Mouse (Mus musculus): ENCODE results near the gene Adsl. TPM values are rescaled to one million over a fixed set of nuclear protein-coding genes. Genes with fewer than 3 reads are reported as not detected.

The Adsl gene
- total and polyA plus RNA-seq, 2 experiments = 26.7 to 30.5 TPM

GRCm38 (mm10) chr15:80910790-80911531 is 37.3 kb upstream of the Adsl start:
- Histone ChIP-seq H3K36me3 (ENCODE audit: control insufficient read depth, insufficient read depth, low read length) (peaks cover 35% of the 10 kb centered on the region), H3K4me3 (ENCODE audit: insufficient read depth, low read depth, low read length) (no peak overlapping the region), H3K79me2 (ENCODE audit: control insufficient read depth, insufficient read depth, low read length) (no peaks in the 10 kb centered on the region; the same call in 1 of the 2 replicates), H3K9ac (ENCODE audit: low read depth, low read length) (no peak overlapping the region), H3K27me3 (ENCODE audit: control insufficient read depth, insufficient read depth, low read length) (no peaks in the 10 kb centered on the region), H3K4me1 (ENCODE audit: control insufficient read depth, insufficient read depth, low read length) (no peaks in the 10 kb centered on the region), H3K27ac (replicated peaks; ENCODE audit: insufficient read depth, low read depth, low read length) (no peak overlapping the region)
- TF ChIP-seq POLR2A (IDR thresholded peaks at IDR 0.05; ENCODE audit: extremely low read depth, insufficient read depth, low read length) = no peak
- TF ChIP-seq CTCF (IDR thresholded peaks at IDR 0.05; ENCODE audit: low read depth, low read length) = no peak
- 89% methylated on average over 4 of the region's 4 CpGs for WGBS
- DNase-seq (ENCODE audit: extremely low read depth, low read depth, low spot score) = no peak

GRCm38 (mm10) chr15:80912175-80912574 is 36.1 kb upstream of the Adsl start:
- no peak for DNase-seq (ENCODE audit: extremely low read depth, low read depth, low spot score)
- Histone ChIP-seq H3K4me3 (ENCODE audit: insufficient read depth, low read depth, low read length) (no peak overlapping the region), H3K9ac (ENCODE audit: low read depth, low read length) (no peak overlapping the region), H3K79me2 (ENCODE audit: control insufficient read depth, insufficient read depth, low read length) (no peaks in the 10 kb centered on the region; the same call in 1 of the 2 replicates), H3K27me3 (ENCODE audit: control insufficient read depth, insufficient read depth, low read length) (no peaks in the 10 kb centered on the region), H3K4me1 (ENCODE audit: control insufficient read depth, insufficient read depth, low read length) (no peaks in the 10 kb centered on the region), H3K36me3 (ENCODE audit: control insufficient read depth, insufficient read depth, low read length) (peaks cover 36% of the 10 kb centered on the region), H3K27ac (replicated peaks; ENCODE audit: insufficient read depth, low read depth, low read length) (no peak overlapping the region)
- WGBS = 84% methylated on average over 3 of the region's 3 CpGs
- TF ChIP-seq CTCF (IDR thresholded peaks at IDR 0.05; ENCODE audit: low read depth, low read length) (no peak), POLR2A (IDR thresholded peaks at IDR 0.05; ENCODE audit: extremely low read depth, insufficient read depth, low read length) (no peak)

- WGBS = 93% methylated on average over 1 of the region's 1 CpGs
- DNase-seq (ENCODE audit: extremely low read depth, low read depth, low spot score) = no peak
- Histone ChIP-seq H3K27ac (replicated peaks; ENCODE audit: insufficient read depth, low read depth, low read length) (no peak overlapping the region), H3K9ac (ENCODE audit: low read depth, low read length) (no peak overlapping the region), H3K4me1 (ENCODE audit: control insufficient read depth, insufficient read depth, low read length) (no peaks in the 10 kb centered on the region), H3K4me3 (ENCODE audit: insufficient read depth, low read depth, low read length) (no peak overlapping the region), H3K79me2 (ENCODE audit: control insufficient read depth, insufficient read depth, low read length) (no peaks in the 10 kb centered on the region; the same call in 1 of the 2 replicates), H3K27me3 (ENCODE audit: control insufficient read depth, insufficient read depth, low read length) (no peaks in the 10 kb centered on the region), H3K36me3 (ENCODE audit: control insufficient read depth, insufficient read depth, low read length) (peaks cover 43% of the 10 kb centered on the region)
- TF ChIP-seq CTCF (IDR thresholded peaks at IDR 0.05; ENCODE audit: low read depth, low read length) = no peak
- no peak for TF ChIP-seq POLR2A (IDR thresholded peaks at IDR 0.05; ENCODE audit: extremely low read depth, insufficient read depth, low read length)
Observed at GRCm38 (mm10) chr15:80913803-80914202, 34.5 kb upstream of the Adsl start.

- Histone ChIP-seq H3K79me2 (ENCODE audit: control insufficient read depth, insufficient read depth, low read length) (no peaks in the 10 kb centered on the region; the same call in 1 of the 2 replicates), H3K27me3 (ENCODE audit: control insufficient read depth, insufficient read depth, low read length) (no peaks in the 10 kb centered on the region), H3K9ac (ENCODE audit: low read depth, low read length) (no peak overlapping the region), H3K4me3 (ENCODE audit: insufficient read depth, low read depth, low read length) (no peak overlapping the region), H3K27ac (replicated peaks; ENCODE audit: insufficient read depth, low read depth, low read length) (no peak overlapping the region), H3K4me1 (ENCODE audit: control insufficient read depth, insufficient read depth, low read length) (no peaks in the 10 kb centered on the region), H3K36me3 (ENCODE audit: control insufficient read depth, insufficient read depth, low read length) (peaks cover 53% of the 10 kb centered on the region)
- WGBS = 88% methylated on average over 2 of the region's 2 CpGs
- TF ChIP-seq POLR2A (IDR thresholded peaks at IDR 0.05; ENCODE audit: extremely low read depth, insufficient read depth, low read length) (no peak), CTCF (IDR thresholded peaks at IDR 0.05; ENCODE audit: low read depth, low read length) (no peak)
- no peak for DNase-seq (ENCODE audit: extremely low read depth, low read depth, low spot score)
Observed at GRCm38 (mm10) chr15:80915850-80916249, 32.4 kb upstream of the Adsl start.

GRCm38 (mm10) chr15:80916621-80917020 is 31.7 kb upstream of the Adsl start:
- 96% methylated on average over 7 of the region's 7 CpGs for WGBS
- DNase-seq (ENCODE audit: extremely low read depth, low read depth, low spot score) = no peak
- TF ChIP-seq CTCF (IDR thresholded peaks at IDR 0.05; ENCODE audit: low read depth, low read length) (no peak), POLR2A (IDR thresholded peaks at IDR 0.05; ENCODE audit: extremely low read depth, insufficient read depth, low read length) (no peak)
- Histone ChIP-seq H3K4me1 (ENCODE audit: control insufficient read depth, insufficient read depth, low read length) (no peaks in the 10 kb centered on the region), H3K79me2 (ENCODE audit: control insufficient read depth, insufficient read depth, low read length) (no peaks in the 10 kb centered on the region; the same call in 1 of the 2 replicates), H3K27ac (replicated peaks; ENCODE audit: insufficient read depth, low read depth, low read length) (no peak overlapping the region), H3K27me3 (ENCODE audit: control insufficient read depth, insufficient read depth, low read length) (no peaks in the 10 kb centered on the region), H3K36me3 (ENCODE audit: control insufficient read depth, insufficient read depth, low read length) (peaks cover 57% of the 10 kb centered on the region), H3K4me3 (ENCODE audit: insufficient read depth, low read depth, low read length) (no peak overlapping the region), H3K9ac (ENCODE audit: low read depth, low read length) (no peak overlapping the region)

- DNase-seq (ENCODE audit: extremely low read depth, low read depth, low spot score) = no peak
- H3K36me3 ChIP-seq (ENCODE audit: control insufficient read depth, insufficient read depth, low read length) = peaks cover 57% of the 10 kb centered on the region
- H3K27ac ChIP-seq (replicated peaks; ENCODE audit: insufficient read depth, low read depth, low read length) = no peak overlapping the region
- H3K9ac ChIP-seq (ENCODE audit: low read depth, low read length) = no peak overlapping the region
- no peaks in the 10 kb centered on the region for H3K4me1 ChIP-seq (ENCODE audit: control insufficient read depth, insufficient read depth, low read length)
- H3K27me3 ChIP-seq (ENCODE audit: control insufficient read depth, insufficient read depth, low read length) = no peaks in the 10 kb centered on the region
- WGBS = 96% methylated on average over 3 of the region's 3 CpGs
- no peak overlapping the region for H3K4me3 ChIP-seq (ENCODE audit: insufficient read depth, low read depth, low read length)
- H3K79me2 ChIP-seq (ENCODE audit: control insufficient read depth, insufficient read depth, low read length) = no peaks in the 10 kb centered on the region
- TF ChIP-seq CTCF (IDR thresholded peaks at IDR 0.05; ENCODE audit: low read depth, low read length) (no peak), POLR2A (IDR thresholded peaks at IDR 0.05; ENCODE audit: extremely low read depth, insufficient read depth, low read length) (no peak)
Observed at GRCm38 (mm10) chr15:80920346-80920745, 27.9 kb upstream of the Adsl start.
